Mouse (Mus musculus) liver, embryonic 14.5 days (tissue): ENCODE data around the gene Tmem104. TPM values are rescaled to one million over a fixed set of nuclear protein-coding genes. Genes with fewer than 3 reads are reported as not detected.
A peak's percentile ranks its signal among the peaks of the same experiment; 100 is the strongest.

ENCODE experiments used
- ATAC-seq: fragments of 200-750 bp; cut with Nextera tagmentation; 2 replicates; pipeline ENCODE4 v1.8.0; 2017; ENCODE audit warnings: moderate number of reproducible peaks, mild to moderate bottlenecking, moderate library complexity; ENCODE audit not compliant: insufficient read depth
- DNase-seq, 3 experiments: peaks; one replicate each; pipeline ENCODE4 v3.0.0-alpha.2; 2012 to 2013; ENCODE audit warnings: low read depth in 3 of 3, low spot score in 3 of 3
- H3K27ac ChIP-seq: fragments of 300-500 bp; sonication (generic); 2 replicates; pipeline ENCODE4 v1.5.1; 2014; ENCODE audit warnings: moderate library complexity, mild to moderate bottlenecking, control low read depth, inconsistent platforms
- H3K27me3 ChIP-seq: fragments of 300-500 bp; sonication (generic); 2 replicates; pipeline ENCODE4 v1.6.1; 2014; ENCODE audit warnings: mild to moderate bottlenecking, low read length, moderate library complexity; ENCODE audit not compliant: control insufficient read depth, insufficient read depth
- H3K36me3 ChIP-seq: fragments of 300-500 bp; sonication (generic); replicated peaks from 2 replicates; pipeline ENCODE4 v1.6.1; 2014; ENCODE audit warnings: low read depth; ENCODE audit not compliant: control insufficient read depth, insufficient read depth
- H3K4me1 ChIP-seq, 2 experiments: fragments of 200-500 bp in 1 of 2; fragments of 300-500 bp in 1 of 2; sonication (generic) in 1 of 2; replicated peaks; 2 replicates each; pipeline ENCODE4 v1.6.1; 2012 to 2014; ENCODE audit warnings: antibody characterized with exemption in 1 of 2, inconsistent platforms in 1 of 2, low read length in 1 of 2; ENCODE audit not compliant: control insufficient read depth in 2 of 2, insufficient read depth in 2 of 2
- H3K4me2 ChIP-seq: fragments of 300-500 bp; sonication (generic); 2 replicates; pipeline ENCODE4 v1.6.1; 2014; ENCODE audit warnings: low read depth, mild to moderate bottlenecking, control low read depth, moderate library complexity
- H3K4me3 ChIP-seq, 2 experiments: fragments of 200-500 bp in 1 of 2; fragments of 300-500 bp in 1 of 2; sonication (generic) in 1 of 2; 2 replicates each; pipeline ENCODE4 v1.5.1; 2012 to 2014; ENCODE audit warnings: low read depth in 2 of 2, low read length in 2 of 2, mild to moderate bottlenecking in 2 of 2, control low read depth in 1 of 2, inconsistent platforms in 1 of 2, moderate library complexity in 1 of 2; ENCODE audit not compliant: insufficient read depth in 1 of 2
- H3K9ac ChIP-seq: fragments of 300-500 bp; sonication (generic); replicated peaks from 2 replicates; pipeline ENCODE4 v1.6.1; 2014; ENCODE audit warnings: mild to moderate bottlenecking, control low read depth, moderate library complexity
- H3K9me3 ChIP-seq: fragments of 300-500 bp; sonication (generic); 2 replicates; pipeline ENCODE4 v1.6.1; 2016; ENCODE audit warnings: low read length, mixed read lengths; ENCODE audit not compliant: control insufficient read depth
- CTCF ChIP-seq: IDR thresholded peaks from 2 replicates; pipeline ENCODE4 v1.5.1; 2016; ENCODE audit warnings: antibody characterized with exemption, low read depth, control low read depth
- EP300 ChIP-seq: IDR thresholded peaks from 2 replicates; pipeline ENCODE4 v1.6.1; 2016; ENCODE audit warnings: antibody characterized with exemption, low read depth
- WGBS: fragments of 180-500 bp; shearing (Covaris S2); extraction: QIAGEN DNeasy Blood & Tissue Kit; methylation state at CpG from one replicate; pipeline ENCODE4 v1.1.7; 2014; ENCODE audit not compliant: insufficient replicate concordance; 5-methylcytosine and 5-hydroxymethylcytosine counted together
- polyA plus RNA-seq, 2 experiments: library from polyadenylated mRNA; depleted of rRNA in 1 of 2; stranded (reverse) in 1 of 2; unstranded in 1 of 2; fragments of >200 nt; fragmentation: Nextera tagmentation in 1 of 2; extraction: Ambion mirVana in 1 of 2; gene quantifications; 2 replicates each; pipeline versions ENCODE4 v1.2.1 to v1.2.3; 2012 to 2014

The Tmem104 gene
- polyA plus RNA-seq (2012; rRNA removed) (1.7 and 2.1 TPM in 2 replicates), polyA plus RNA-seq (2014; fragmentation: Nextera tagmentation; extraction: Ambion mirVana) (4.0 and 4.1 TPM in 2 replicates)

DNA sequence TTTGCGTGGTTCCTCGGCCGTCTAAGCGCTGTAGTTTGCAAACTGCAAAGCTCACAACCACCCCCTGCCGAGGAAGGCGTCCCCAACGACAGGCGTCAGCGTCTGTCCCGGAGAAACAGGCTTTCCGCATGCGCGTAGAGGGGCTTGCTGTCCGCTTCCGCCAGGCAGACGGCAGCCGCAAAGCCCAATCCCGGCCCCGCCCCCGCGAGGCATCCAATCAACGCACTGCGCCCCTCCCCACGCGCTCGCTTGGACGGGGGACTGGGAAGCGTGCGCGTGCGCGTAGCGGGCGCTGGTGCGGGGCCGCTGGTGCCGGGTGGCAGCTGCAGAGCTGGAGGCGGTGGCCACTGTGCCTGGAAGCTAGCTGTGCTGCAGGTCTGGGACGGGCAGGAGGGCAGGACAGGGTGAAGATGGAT is at the start of gene Tmem104:
Tmem104 (plus strand) TSS at position 264 of the 416 bp plus-strand sequence.
- Histone ChIP-seq H3K36me3 (no peaks in the 10 kb centered on the region), H3K27ac (peak within 1 kb of the TSS; percentile 68), H3K4me2 (peak within 1 kb of the TSS; percentile 81), H3K4me1 (peaks cover 4 to 19% of the 10 kb centered on the region in 2 experiments; a peak in 3 of 4 replicates), H3K9me3 (no peaks in the 10 kb centered on the region), H3K9ac (peak within 1 kb of the TSS; percentile 63), H3K4me3 (peak within 1 kb of the TSS; percentile 59 to 79), H3K27me3 (no peaks in the 10 kb centered on the region)
- WGBS: under 1% methylated on average over 39 of the region's 39 CpGs
- ATAC-seq (peak; percentile 91), DNase-seq (peak; percentile 92 to 93 (median 92))
- TF ChIP-seq EP300: no peak
- TF ChIP-seq CTCF: peak; percentile 44; the same call in 1 of the 2 replicates

DNA sequence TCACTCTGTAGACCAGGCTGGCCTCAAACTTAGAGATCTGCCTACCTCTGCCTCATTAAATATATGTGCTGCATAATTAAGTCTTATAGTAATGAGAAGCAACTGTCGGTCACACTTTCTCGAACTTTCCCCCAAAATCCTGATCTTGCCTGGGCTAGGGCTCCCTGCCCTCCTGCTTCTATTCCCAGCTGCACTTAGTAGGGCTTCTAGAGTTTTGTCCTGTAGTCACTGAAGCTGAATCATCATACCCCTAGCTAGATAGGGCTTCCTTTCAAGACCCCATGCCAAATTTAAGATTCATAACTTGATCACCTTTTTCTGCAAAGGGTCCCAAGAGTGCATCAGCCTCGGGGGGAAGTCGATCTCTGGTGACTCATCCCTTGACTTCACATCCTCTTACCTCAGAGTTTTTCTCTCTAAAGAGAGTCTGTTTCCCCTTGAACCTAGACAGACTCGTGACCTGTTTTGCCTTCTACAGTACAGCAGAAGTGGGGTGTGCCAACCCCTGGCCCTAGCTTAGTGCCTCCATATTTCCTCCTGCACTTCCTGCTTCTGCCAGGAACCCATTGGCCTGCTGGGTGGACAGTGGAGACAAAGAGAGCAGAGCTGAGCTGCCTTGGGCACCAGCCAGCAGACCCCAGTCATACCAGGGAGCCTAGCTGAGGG is 48.6 kb upstream of the Tmem104 start:
- no peak for DNase-seq
- no peak for TF ChIP-seq CTCF
- TF ChIP-seq EP300: no peak
- Histone ChIP-seq H3K4me1 (peaks cover 0 to 2% of the 10 kb centered on the region in 2 experiments; a peak in 2 of 4 replicates), H3K27ac (no peak overlapping the region), H3K4me3 (no peak overlapping the region), H3K9me3 (no peaks in the 10 kb centered on the region), H3K36me3 (no peaks in the 10 kb centered on the region), H3K9ac (no peak overlapping the region), H3K27me3 (no peaks in the 10 kb centered on the region), H3K4me2 (no peak overlapping the region)
- WGBS: 38% methylated on average over 5 of the region's 5 CpGs
- no peak for ATAC-seq

DNA sequence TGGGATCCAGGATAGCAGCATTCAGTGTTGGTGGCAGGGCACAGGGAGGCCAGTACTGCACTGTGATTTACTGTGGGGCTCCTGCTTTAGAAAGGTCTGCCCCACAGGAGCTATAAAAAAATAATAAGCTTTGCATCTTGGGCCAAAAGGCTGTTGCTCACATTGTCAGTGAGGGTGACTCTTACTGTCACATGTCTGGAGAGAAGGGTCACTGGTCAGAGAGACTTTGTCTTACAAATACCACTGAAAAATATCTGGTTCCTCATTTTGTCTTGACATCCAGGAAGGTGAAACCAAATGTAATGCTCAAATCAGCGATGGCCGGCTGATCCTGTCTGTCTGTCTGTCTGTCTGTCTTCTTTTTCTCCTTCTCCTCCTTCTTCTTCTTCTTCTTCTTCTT is 45.3 kb upstream of the Tmem104 start:
- no peaks in the 10 kb centered on the region for H3K27me3 ChIP-seq
- H3K4me3 ChIP-seq: no peak overlapping the region
- WGBS: 7% methylated on average over 2 of the region's 2 CpGs
- H3K27ac ChIP-seq: no peak overlapping the region
- H3K36me3 ChIP-seq: no peaks in the 10 kb centered on the region
- DNase-seq: no peak
- no peaks in the 10 kb centered on the region for H3K9me3 ChIP-seq
- no peak overlapping the region for H3K9ac ChIP-seq
- H3K4me1 ChIP-seq: no peaks in the 10 kb centered on the region; a peak in 1 of 4 replicates
- TF ChIP-seq CTCF (no peak), EP300 (no peak)
- no peak overlapping the region for H3K4me2 ChIP-seq
- no peak for ATAC-seq

DNA sequence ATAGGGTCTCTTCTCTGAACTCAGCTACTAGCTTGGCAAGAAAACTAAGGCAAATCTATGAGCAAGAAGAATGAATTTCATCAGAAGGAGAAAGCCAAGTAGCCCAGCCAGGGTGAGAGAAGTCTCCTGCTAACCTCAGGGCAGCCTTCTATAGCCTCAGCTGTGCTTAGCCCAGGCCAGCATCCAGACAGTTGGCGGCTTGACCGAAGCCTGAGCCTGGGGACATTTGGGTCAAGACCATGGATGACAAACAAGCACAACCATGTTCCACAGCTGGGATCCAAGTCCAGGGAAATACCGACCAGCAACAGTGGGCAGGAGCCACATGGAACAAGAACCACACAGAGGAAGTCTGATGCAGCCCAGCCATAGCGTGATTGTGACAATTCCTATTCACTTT is 39.5 kb upstream of the Tmem104 start:
- H3K27me3 ChIP-seq: no peaks in the 10 kb centered on the region
- DNase-seq (no peak), ATAC-seq (no peak)
- TF ChIP-seq EP300 (no peak), CTCF (no peak)
- no peak overlapping the region for H3K27ac ChIP-seq
- WGBS: 57% methylated on average over 4 of the region's 4 CpGs
- H3K9ac ChIP-seq: no peak overlapping the region
- no peak overlapping the region for H3K4me2 ChIP-seq
- no peak overlapping the region for H3K4me3 ChIP-seq
- H3K9me3 ChIP-seq: no peaks in the 10 kb centered on the region
- H3K4me1 ChIP-seq: peaks cover 0 to 4% of the 10 kb centered on the region in 2 experiments; a peak in 1 of 4 replicates
- no peaks in the 10 kb centered on the region for H3K36me3 ChIP-seq

DNA sequence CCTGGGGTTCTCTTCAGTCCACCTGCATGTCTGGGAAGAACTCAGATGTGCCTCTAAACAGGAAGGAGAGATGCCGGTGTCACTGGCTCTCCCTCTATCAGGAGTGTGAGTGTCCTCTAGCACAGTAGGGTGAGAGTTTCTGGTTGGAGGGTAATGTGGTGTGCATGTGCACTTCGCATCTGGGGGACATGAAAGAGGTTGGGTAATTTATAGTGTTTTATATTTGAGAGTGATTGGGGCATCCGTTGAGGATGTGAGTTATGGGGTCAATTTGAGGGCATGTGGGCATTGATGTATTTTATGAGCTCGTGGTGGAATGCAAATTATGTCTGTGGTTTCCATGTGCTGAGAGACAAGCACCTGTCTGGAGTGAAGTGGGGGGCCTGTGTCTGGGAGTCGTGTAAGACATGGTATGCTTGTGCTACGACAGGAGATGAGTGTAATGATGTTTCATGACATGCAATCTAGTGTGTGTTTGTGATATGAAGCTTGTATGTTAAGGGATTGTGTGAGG is 36.5 kb upstream of the Tmem104 start:
- Histone ChIP-seq H3K9ac (no peak overlapping the region), H3K4me3 (no peak overlapping the region), H3K4me2 (no peak overlapping the region), H3K4me1 (peaks cover 0 to 4% of the 10 kb centered on the region in 2 experiments; a peak in 3 of 4 replicates), H3K27me3 (no peaks in the 10 kb centered on the region), H3K36me3 (no peaks in the 10 kb centered on the region), H3K9me3 (no peaks in the 10 kb centered on the region), H3K27ac (no peak overlapping the region)
- no peak for ATAC-seq
- TF ChIP-seq CTCF (no peak), EP300 (no peak)
- 56% methylated on average over 6 of the region's 6 CpGs for WGBS
- no peak for DNase-seq
